Mouse (Mus musculus): ENCODE measurements around the gene Trmt2b.
A peak's percentile ranks its signal among the peaks of the same experiment; 100 is the strongest.
"Not testable (repeated sequence)": the region's sequence is repeated elsewhere in the genome, so short reads cannot be mapped to it uniquely, and the experiment has no call there.

Gene Trmt2b

DNA sequence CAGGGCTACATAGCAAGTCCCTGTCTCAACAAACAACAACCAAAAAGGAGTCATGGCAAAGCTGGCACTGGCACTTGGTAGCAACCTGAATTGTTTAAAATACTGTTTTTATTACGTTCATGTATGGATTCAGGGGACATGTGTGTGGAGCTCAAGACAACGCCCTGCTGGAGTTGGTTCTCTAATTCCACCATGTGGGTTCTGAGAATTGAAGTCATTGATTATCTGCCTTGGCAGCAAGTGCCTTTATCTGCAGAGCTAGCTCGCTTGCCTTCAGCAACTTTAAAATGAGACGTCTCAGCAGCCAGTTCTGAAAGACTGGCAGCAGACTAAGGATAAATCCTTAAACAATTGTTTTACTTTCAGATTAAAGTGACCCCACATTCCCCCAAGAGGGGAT lies 58.6 kb downstream of the Trmt2b start:
- no peak for DNase-seq

DNA sequence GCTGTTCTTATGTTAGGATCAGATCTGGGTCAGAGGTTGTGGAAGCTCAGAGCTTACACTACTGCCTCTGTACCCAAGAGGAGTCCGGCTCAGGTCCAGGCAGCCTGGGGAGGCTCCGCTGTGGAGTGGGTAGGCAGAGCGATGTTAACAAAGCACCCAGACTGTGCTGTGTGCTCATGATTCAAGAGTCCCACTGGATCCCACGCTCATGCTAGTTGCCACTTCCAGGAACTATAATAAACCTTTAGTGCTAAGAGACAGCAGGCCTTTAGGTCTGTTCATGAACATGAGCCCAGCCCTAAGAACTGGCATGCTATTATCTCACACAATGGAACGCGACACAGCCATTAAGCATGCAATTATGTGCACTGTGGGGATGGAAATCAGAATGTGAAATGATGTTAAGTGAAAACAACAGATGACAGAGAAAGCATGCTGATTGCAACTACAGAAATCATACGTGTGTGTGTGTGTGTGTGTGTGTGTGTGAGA lies 65.6 kb downstream of the Trmt2b start:
- DNase-seq: peak; percentile 28

DNA sequence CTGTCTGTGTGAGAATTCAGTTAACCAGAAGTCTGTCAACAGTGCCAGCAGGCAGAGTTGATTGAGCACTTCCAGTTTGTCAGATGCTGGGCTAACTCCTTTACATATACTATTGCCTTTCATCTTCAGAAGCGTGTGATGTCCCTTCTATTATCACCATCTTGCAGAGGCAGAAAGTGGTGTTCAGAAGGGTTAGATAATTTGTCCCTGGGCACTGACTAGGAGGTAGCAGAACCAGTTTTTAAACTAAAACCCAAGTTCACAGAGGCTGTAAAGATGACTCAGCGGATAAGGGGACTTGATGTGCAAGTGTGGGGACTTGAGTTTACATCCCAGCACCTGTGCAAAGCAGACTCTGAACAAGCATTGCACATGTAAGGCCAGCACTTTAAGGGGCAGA lies 68.3 kb downstream of the Trmt2b start:
- DNase-seq: no peak

DNA sequence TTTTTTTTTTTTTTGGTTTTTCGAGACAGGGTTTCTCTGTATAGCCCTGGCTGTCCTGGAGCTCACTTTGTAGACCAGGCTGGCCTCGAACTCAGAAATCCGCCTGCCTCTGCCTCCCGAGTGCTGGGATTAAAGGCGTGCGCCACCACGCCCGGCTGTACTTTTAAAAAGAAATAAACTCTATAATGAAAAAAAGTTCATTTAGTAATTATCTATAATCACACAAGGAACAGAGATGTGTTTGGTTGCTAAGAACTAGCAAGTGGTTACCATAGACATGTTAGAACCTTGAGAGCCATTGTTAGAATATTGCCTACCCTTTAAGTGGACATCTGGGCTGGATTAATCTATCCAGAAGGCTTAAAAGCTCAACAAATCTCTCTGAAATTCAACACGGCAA lies 89.6 kb downstream of the Trmt2b start, which contains the start of gene Arl13a:
Gene Arl13a, plus strand, starts transcription at position 301 of the 400 bp plus-strand sequence.
- not testable (repeated sequence) for DNase-seq

DNA sequence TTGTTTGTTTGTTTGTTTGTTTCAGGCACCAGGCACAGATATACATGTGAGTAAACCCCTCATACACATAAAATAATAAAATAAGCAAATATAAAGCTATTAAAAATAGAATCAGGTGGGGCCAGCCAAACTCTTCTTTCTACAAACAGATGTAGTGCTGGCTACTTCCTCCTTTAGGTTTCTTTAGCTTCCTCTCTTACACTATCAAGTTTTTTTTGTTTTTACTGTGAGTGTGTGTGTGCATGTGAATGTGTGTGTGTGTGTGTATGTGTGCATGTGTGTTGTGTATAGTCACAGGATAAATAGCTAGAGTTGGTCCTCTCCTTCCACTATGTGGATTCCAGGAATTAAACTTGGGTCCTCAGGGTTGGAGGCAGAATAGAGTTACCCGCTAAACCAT lies 102.1 kb downstream of the Trmt2b start:
- no peak for DNase-seq
